Mouse (Mus musculus) monocyte, adult 5-6 weeks (primary cell): Measurements from ENCODE around the gene Mbnl2. TPM values are rescaled to one million over a fixed set of nuclear protein-coding genes. Genes with fewer than 3 reads are reported as not detected.

Source experiments
- ATAC-seq: fragments of 153-309, 156-312 bp; replicated peaks from 2 replicates; pipeline ENCODE4 v1.8.0; 2017; ENCODE audit warnings: mild to moderate bottlenecking; ENCODE audit not compliant: low TSS enrichment, insufficient number of reproducible peaks, severe bottlenecking, poor library complexity, low FRiP score
- total RNA-seq: library from RNA; stranded (forward); fragments of 200-1000, 200-491, 200-594 nt; gene quantifications from 3 replicates; pipeline ENCODE4 v1.2.3, GENCODE M21; 2017

Gene Mbnl2
- 77.3 to 125 TPM (median 112 TPM) in 3 replicates for total RNA-seq

- peak; percentile 94 for ATAC-seq
Observed at GRCm38 (mm10) chr14:120275246-120276238, at the start of gene Mbnl2. Gene Mbnl2 (plus strand): TSS chr14:120275669.

DNA sequence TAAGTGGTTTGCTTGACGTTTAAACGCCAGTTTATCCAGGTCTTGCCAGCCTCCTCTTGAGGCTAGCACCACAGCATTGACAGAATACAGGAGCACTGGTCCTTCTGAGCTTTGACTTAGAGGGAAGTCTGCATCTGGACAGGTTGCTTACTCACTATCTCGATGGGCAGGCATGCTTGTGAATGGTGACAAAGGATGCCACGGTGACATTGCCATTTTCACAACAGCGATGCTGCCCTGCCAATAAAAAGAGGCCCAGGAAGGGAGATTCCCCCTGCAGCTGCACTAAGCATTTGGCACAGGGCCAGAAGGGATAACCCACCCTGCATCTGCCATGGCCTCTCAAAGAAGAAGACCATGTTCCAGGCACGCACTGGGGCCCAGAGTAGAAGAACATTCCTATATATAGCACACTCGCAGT lies 43.4 kb upstream of the Mbnl2 start:
- ATAC-seq = no peak

DNA sequence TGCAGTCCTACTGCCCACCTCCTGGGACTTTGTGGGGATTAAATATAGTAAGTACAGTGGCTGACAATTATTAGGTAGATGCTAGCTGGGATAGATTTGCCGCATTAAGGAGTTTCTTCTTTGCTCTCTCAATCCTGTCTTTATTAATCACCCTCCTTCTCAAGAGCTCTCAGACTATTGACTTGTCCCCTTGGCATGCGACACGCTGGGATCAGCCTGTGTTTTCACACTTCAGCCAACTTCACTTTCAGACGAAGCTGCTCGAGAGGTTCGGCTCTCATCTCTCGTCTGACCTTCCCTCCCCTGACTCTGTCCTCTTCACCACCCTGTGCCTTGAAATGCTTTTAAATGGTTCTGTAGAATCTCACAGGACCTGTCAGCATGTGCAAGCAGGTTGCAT lies 39.9 kb upstream of the Mbnl2 start:
- ATAC-seq = no peak

DNA sequence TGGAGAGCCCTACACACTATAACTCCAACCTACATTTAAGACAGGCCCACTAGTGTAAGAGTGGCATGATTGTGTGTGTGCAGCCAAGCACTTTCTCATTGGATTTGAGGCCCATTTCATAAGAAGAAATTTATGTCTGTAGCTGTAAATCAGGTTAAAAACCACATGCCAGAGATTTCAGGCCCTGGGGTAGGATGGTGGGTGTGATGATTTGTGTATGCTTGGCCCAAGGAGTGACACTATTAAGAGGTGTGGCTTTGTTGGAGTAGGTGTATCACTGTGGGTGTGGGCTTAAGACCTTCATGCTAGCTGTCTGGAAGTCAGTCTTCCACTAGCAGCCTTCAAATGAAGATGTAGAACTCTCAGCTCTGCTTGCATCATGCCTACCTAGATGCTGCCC lies 37.0 kb upstream of the Mbnl2 start:
- ATAC-seq = no peak

GRCm38 (mm10) chr14:120240209-120240608 lies 35.3 kb upstream of the Mbnl2 start:
- ATAC-seq = no peak

DNA sequence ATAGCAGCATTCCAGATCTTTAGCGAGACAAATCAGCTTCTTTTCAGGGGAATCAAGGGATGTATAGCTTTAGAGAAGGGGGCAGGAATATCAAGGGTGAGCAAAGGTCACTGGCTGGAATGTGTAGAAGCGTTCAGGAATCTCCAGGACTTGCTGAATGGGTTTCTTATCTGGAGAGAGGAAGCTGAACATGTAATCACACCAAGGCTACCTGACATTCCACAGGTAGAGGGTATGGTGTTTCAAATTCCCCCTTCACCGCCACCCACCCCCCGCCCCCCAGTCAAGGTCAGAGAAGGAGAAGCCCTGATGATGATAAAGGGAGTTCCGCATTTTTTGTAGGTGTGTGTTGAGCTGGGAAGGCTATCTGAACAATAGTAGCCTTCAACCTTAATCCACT lies 32.8 kb upstream of the Mbnl2 start:
- ATAC-seq = no peak

GRCm38 (mm10) chr14:120245081-120245705 lies 30.3 kb upstream of the Mbnl2 start:
- ATAC-seq = no peak

DNA sequence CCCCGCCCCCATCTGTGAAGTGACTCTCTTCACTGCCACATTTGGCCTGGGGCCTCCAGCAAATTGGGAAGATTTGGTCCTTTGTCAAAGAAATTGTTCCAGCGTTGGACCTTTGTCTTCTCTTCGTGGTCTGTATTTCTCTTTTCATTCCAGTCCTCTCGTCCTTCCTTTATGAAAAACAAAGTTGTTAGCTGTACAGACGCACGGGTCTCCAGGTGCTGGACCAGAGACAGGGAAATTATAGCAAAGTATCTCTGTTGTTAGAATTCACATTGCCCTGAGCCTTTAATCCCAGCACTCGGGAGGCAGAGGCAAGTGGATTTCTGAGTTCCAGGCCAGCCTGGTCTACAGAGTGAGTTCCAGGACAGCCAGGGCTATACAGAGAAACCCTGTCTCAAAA lies 22.1 kb upstream of the Mbnl2 start:
- no peak for ATAC-seq

- no peak for ATAC-seq
Observed at GRCm38 (mm10) chr14:120256146-120256545, 19.3 kb upstream of the Mbnl2 start.

- no peak for ATAC-seq
Observed at GRCm38 (mm10) chr14:120256623-120257384, 18.7 kb upstream of the Mbnl2 start.

DNA sequence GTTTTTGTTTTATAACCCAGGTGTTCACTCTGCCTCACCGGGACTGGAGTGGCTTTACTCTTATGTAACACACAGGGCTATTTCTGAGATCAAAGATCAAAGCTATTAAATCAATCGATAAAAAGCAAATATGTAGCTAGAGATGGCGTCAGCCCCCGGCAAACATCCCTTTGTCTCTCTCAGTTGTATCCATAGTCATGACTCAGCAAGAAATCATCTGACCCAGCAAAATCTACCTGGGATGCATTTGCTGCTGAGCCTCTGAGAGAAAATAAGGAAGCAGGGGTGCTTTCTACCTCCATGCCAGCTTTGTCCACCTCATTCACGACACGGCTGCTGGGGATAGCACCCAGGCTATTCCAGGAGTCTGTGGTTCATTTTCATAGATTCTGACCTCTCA lies 18.0 kb upstream of the Mbnl2 start:
- ATAC-seq = no peak

DNA sequence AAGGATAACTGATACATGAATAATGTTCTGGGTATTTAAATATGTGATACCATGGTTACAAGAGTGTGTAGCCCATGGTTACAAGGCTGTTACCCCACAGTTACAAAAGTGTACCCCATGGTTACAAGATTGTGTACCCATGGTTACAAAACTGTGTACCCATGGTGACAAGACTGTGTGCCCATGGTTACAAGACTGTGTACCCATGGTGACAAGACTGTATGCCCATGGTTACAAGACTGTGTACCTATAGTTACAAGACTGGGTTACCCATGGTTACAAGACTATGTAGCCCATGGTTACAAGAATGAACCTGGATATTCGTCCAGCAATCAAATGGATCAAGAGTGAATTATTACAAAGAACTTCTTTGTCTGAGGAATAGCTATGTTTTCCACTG lies 16.0 kb upstream of the Mbnl2 start:
- ATAC-seq = no peak

- no peak for ATAC-seq
Observed at GRCm38 (mm10) chr14:120261606-120262005, 13.9 kb upstream of the Mbnl2 start.

GRCm38 (mm10) chr14:120262660-120263379 lies 12.6 kb upstream of the Mbnl2 start:
- ATAC-seq = 0 out of 2 replicates have a peak, but pooled peaks have one; percentile 34

DNA sequence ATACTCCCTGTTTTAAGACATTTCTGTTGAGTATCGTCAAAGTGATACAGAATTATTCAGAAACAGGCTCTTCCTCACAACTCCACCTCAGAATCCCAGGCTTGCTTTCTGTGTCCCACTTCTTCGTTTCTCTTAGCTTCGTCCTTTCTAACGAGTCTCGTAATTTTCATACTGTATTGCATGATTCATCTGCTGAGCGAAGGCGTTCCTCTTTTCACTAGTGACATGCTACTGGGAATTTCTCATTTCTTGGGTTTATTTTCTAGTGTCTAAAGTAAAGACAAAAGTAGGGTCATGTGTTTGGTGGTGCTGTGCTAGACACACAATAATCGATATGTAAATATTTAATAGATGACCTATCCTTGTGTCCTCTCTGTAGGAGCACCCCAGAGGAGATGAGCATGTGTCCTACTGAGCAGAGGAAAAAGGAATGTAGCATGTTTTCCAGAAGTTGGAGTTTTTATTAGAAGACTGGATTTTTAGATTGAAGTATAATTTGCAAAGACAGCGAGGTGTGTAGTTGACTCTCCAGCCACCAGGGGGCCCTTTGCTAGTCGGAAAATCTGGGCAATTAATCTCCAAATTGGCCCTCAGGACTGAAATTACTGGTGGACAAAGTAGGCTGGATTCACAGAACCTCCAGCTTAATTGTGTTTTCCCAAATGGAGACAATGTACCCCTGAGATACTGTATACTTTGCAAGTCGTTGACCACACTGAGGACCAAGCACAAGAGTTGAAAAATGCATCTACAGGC lies 11.9 kb upstream of the Mbnl2 start:
- no peak for ATAC-seq

DNA sequence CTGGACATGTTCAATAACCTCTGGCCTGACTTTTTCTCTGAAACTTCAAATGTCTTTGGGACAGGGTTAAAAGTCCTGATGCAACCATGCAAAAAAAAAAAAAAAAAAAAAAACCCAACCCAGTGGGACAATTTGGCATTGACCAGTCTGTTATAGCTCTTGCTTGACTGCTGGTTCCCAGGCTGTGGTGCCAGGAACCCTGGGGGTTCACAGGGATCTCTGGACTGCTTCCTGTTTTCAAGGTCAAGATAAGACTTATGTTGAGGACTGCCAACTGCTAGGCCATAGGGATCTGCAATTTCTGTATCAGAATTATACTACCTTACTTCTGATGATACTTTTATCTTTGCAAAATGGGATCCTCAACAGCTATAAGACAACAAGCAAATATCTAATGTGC lies 9.6 kb upstream of the Mbnl2 start:
- ATAC-seq = no peak

DNA sequence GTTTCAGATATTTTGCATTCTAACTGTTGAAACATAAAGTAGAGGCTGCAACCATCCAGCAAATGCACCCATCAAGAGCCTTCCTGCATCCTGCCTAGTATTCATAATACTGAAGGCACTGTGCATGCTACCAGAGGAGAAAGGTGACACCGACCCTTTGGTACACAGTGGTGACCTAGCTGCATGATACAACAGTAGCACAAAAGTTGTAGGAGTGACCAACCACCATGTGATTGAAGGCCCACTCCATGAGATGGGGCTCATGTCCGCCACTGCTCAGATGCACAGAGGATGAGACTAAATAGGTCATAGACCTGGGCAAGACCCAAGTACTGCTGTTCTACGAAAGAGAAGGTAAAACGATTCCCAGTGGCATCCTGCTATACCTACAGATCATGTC lies 8.3 kb upstream of the Mbnl2 start:
- no peak for ATAC-seq

DNA sequence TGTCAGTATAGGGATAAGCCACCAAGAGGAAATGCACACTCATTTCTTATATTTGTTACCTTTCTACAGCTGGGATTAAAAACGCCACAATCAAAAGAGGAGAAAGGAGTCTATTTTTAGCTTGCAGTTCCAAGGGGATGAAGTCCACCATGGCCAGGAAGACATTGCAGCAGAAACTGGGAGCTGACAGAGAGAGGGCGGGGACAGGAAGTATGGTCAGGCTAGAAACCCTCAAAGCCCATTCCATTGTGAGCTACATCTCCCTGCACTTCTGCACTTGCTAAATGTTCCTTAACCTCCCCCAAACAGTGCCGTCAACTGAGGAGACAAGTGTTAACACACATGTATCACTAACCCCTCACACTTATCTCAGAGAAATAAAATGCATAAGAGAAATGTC lies 5.4 kb upstream of the Mbnl2 start:
- no peak for ATAC-seq
